Mouse (Mus musculus) CH12.LX (cell line): Measurements from ENCODE around the gene Dnajc11.
A peak's percentile ranks its signal among the peaks of the same experiment; 100 is the strongest.

Experiments
- CTCF ChIP-seq, 2 experiments: IDR thresholded peaks in 1 of 2; conservative IDR thresholded peaks in 1 of 2; 2 replicates each; pipeline ENCODE4 v1.5.1; 2011 to 2012; ENCODE audit warnings: low read depth in 2 of 2, low read length in 2 of 2, improper control_type of control experiment in 1 of 2, inconsistent platforms in 1 of 2, mild to moderate bottlenecking in 1 of 2, moderate library complexity in 1 of 2
- ELF1 ChIP-seq: IDR thresholded peaks from 2 replicates; pipeline ENCODE4 v1.6.1; 2014; ENCODE audit warnings: low read depth, mild to moderate bottlenecking, inconsistent platforms, low read length, improper control_type of control experiment
- GABPA ChIP-seq: IDR thresholded peaks from 2 replicates; pipeline ENCODE4 v1.6.1; 2012; ENCODE audit warnings: low read depth, low read length, improper control_type of control experiment, inconsistent platforms; ENCODE audit not compliant: insufficient replicate concordance
- POLR2A ChIP-seq: IDR thresholded peaks from 2 replicates; pipeline ENCODE4 v1.6.1; 2011; ENCODE audit warnings: low read depth, mild to moderate bottlenecking, improper control_type of control experiment, low read length
- TCF12 ChIP-seq: IDR thresholded peaks from 2 replicates; pipeline ENCODE4 v1.6.1; 2014; ENCODE audit warnings: low read depth, mild to moderate bottlenecking, inconsistent platforms, low read length, improper control_type of control experiment

GRCm38 (mm10) chr4:152008622-152009075, 75.2 kb downstream of the Dnajc11 start, which contains the start of gene Klhl21:
- TF ChIP-seq ELF1 (peak; percentile 71), TCF12 (peak; percentile 84), GABPA (no peak), CTCF (conservative IDR thresholded peaks at IDR 0.05 in 1 of 2, IDR thresholded peaks at IDR 0.05 in 1 of 2; ENCODE audit: low read depth in 2 of 2, low read length in 2 of 2) (no peak), POLR2A (peak; percentile 97)
